Mouse (Mus musculus): ENCODE results near the gene Ccdc57. TPM values are rescaled to one million over a fixed set of nuclear protein-coding genes. Genes with fewer than 3 reads are reported as not detected.
"Not testable (repeated sequence)": the region's sequence is repeated elsewhere in the genome, so short reads cannot be mapped to it uniquely, and the experiment has no call there.

Gene Ccdc57
- polyA plus RNA-seq, 1 experiment from 2014 or later: 5.7 TPM

DNA sequence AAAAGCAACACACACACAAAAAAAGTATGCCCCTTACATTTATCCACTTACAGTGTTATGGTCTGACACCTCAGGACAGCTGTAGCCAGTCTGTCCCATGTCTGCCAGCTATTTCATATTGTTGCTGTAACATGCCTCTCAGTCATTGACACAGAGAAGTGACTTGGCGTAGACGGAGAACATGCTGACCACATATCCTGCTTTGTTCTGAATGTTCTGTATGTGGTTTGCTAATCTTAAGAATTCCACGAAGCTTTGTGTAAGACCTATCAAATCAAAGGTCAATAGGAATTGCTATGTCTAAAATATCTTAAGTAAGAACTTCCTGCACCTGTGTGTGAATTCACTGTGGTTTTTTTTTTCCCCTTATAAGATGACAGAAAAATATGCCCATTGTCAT lies 134.4 kb downstream of the Ccdc57 start:
- H3K27me3 ChIP-seq (ENCODE audit: insufficient read depth, low read length): no peaks in the 10 kb centered on the region
- H3K36me3 ChIP-seq (ENCODE audit: insufficient read depth, low read length): 0 out of 2 replicates have a peak, but pooled peaks cover 2% of the 10 kb centered on the region
- no peak overlapping the region for H3K4me2 ChIP-seq (ENCODE audit: low read length)
- TF ChIP-seq CTCF (IDR thresholded peaks at IDR 0.05; ENCODE audit: low read depth): no peak
- 86% methylated on average over 3 of the region's 3 CpGs for WGBS
- no peaks in the 10 kb centered on the region; the same call in 1 of the 2 replicates for H3K4me1 ChIP-seq (replicated peaks; ENCODE audit: insufficient read depth, low read length)
- H3K9ac ChIP-seq (ENCODE audit: low read depth, low read length): no peak overlapping the region
- ATAC-seq (replicated peaks; ENCODE audit: low FRiP score, low read depth): no peak
- H3K9me3 ChIP-seq (replicated peaks; ENCODE audit: low read length): no peaks in the 10 kb centered on the region
- DNase-seq (ENCODE audit: low spot score): no peak
- H3K27ac ChIP-seq: no peak overlapping the region
- H3K4me3 ChIP-seq (replicated peaks; ENCODE audit: low read depth, low read length): no peak overlapping the region

GRCm38 (mm10) chr11:120796614-120796946 lies 136.1 kb downstream of the Ccdc57 start:
- DNase-seq (ENCODE audit: low spot score) (no peak), ATAC-seq (replicated peaks; ENCODE audit: low FRiP score, low read depth) (no peak)
- H3K9ac ChIP-seq (ENCODE audit: low read depth, low read length): peak overlapping the region; percentile 97
- peaks cover 18% of the 10 kb centered on the region; the same call in 1 of the 2 replicates for H3K36me3 ChIP-seq (ENCODE audit: insufficient read depth, low read length)
- no peaks in the 10 kb centered on the region; the same call in 1 of the 2 replicates for H3K4me1 ChIP-seq (replicated peaks; ENCODE audit: insufficient read depth, low read length)
- H3K27ac ChIP-seq: peak overlapping the region; percentile 81
- no peak for TF ChIP-seq CTCF (IDR thresholded peaks at IDR 0.05; ENCODE audit: low read depth)
- H3K4me2 ChIP-seq (ENCODE audit: low read length): peak overlapping the region; percentile 26; the same call in 1 of the 2 replicates
- H3K27me3 ChIP-seq (ENCODE audit: insufficient read depth, low read length): no peaks in the 10 kb centered on the region
- no peak overlapping the region for H3K4me3 ChIP-seq (replicated peaks; ENCODE audit: low read depth, low read length)
- WGBS: 21% methylated on average over 8 of the region's 8 CpGs
- H3K9me3 ChIP-seq (replicated peaks; ENCODE audit: low read length): no peaks in the 10 kb centered on the region

- 2% methylated on average over 59 of the region's 59 CpGs for WGBS
- Histone ChIP-seq H3K27me3 (ENCODE audit: insufficient read depth, low read length) (no peaks in the 10 kb centered on the region), H3K4me1 (replicated peaks; ENCODE audit: insufficient read depth, low read length) (no peaks in the 10 kb centered on the region; the same call in 1 of the 2 replicates), H3K9ac (ENCODE audit: low read depth, low read length) (peak within 1 kb of the TSS; percentile 97), H3K27ac (peak within 1 kb of the TSS; percentile 81), H3K9me3 (replicated peaks; ENCODE audit: low read length) (no peaks in the 10 kb centered on the region), H3K36me3 (ENCODE audit: insufficient read depth, low read length) (peaks cover 23% of the 10 kb centered on the region), H3K4me2 (ENCODE audit: low read length) (peak within 1 kb of the TSS; percentile 80), H3K4me3 (replicated peaks; ENCODE audit: low read depth, low read length) (peak within 1 kb of the TSS; percentile 96)
- ATAC-seq (replicated peaks; ENCODE audit: low FRiP score, low read depth): peak; percentile 83
- TF ChIP-seq CTCF (IDR thresholded peaks at IDR 0.05; ENCODE audit: low read depth): peak; percentile 5; the same call in 1 of the 2 replicates
- DNase-seq (ENCODE audit: low spot score): peak; percentile 97
Measured at GRCm38 (mm10) chr11:120795756-120796613, 136.7 kb downstream of the Ccdc57 start, which contains the start of gene Dus1l. TSS of gene Dus1l (minus strand) at chr11:120796403.

DNA sequence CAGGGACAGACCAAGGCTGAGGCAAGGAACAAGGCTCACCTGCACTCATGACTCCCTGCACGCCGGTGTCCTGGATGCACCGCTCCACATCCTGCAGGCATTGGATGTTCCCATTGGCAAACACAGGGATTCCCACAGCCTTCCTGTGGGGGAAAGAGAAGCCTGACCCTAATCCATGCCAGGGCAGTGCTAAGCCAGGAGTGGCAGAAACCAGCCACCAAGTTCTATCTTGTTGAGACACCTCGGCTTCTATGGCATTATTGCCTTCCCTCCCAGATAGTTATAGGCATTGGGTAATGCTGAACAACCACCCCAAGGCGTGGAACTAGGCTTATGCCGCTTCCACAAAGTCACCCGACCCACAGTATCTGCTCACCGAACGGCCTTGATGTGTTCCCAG lies 140.0 kb downstream of the Ccdc57 start:
- Histone ChIP-seq H3K4me1 (replicated peaks; ENCODE audit: insufficient read depth, low read length) (no peaks in the 10 kb centered on the region; the same call in 1 of the 2 replicates), H3K27me3 (ENCODE audit: insufficient read depth, low read length) (no peaks in the 10 kb centered on the region), H3K4me3 (replicated peaks; ENCODE audit: low read depth, low read length) (no peak overlapping the region), H3K9ac (ENCODE audit: low read depth, low read length) (no peak overlapping the region), H3K27ac (no peak overlapping the region), H3K9me3 (replicated peaks; ENCODE audit: low read length) (no peaks in the 10 kb centered on the region), H3K4me2 (ENCODE audit: low read length) (no peak overlapping the region), H3K36me3 (ENCODE audit: insufficient read depth, low read length) (peaks cover 47% of the 10 kb centered on the region)
- TF ChIP-seq CTCF (IDR thresholded peaks at IDR 0.05; ENCODE audit: low read depth): no peak
- 93% methylated on average over 9 of the region's 9 CpGs for WGBS
- ATAC-seq (replicated peaks; ENCODE audit: low FRiP score, low read depth) (no peak), DNase-seq (ENCODE audit: low spot score) (no peak)

GRCm38 (mm10) chr11:120789810-120790209 lies 142.9 kb downstream of the Ccdc57 start:
- no peak for ATAC-seq (replicated peaks; ENCODE audit: low FRiP score, low read depth)
- WGBS: 77% methylated on average over 3 of the region's 3 CpGs

DNA sequence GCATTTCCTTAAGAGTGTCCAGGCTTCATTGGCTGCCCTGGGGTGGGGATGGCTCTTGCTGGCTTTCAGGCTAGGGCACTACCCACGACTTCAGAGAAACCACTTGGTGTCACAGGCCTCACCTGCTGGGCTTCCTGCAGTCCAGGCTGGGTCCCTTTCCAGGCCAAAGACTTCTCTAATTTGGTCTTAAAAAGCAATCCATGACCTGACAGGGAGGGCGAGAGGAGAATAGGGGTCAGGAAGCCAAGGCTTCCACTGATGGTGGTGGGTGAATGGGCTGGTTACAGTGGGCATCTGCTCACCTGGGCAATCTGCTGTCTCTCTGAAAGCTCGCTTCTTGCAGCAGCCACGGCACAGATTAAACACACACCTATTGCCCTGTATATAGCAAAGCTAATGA lies 143.3 kb downstream of the Ccdc57 start:
- no peak for ATAC-seq (replicated peaks; ENCODE audit: low FRiP score, low read depth)
- TF ChIP-seq CTCF (IDR thresholded peaks at IDR 0.05; ENCODE audit: low read depth): no peak
- WGBS: 84% methylated on average over 4 of the region's 4 CpGs

More at GRCm38 (mm10) chr11:120789810-120790209, 142.9 kb downstream of the Ccdc57 start:
- no peak overlapping the region for H3K4me3 ChIP-seq (replicated peaks; ENCODE audit: low read depth, low read length)
- H3K27ac ChIP-seq: no peak overlapping the region
- no peak overlapping the region for H3K9ac ChIP-seq (ENCODE audit: low read depth, low read length)
- H3K4me1 ChIP-seq (replicated peaks; ENCODE audit: insufficient read depth, low read length): peaks cover 6% of the 10 kb centered on the region; the same call in 1 of the 2 replicates
- DNase-seq (ENCODE audit: low spot score): no peak
- no peaks in the 10 kb centered on the region for H3K9me3 ChIP-seq (replicated peaks; ENCODE audit: low read length)
- H3K36me3 ChIP-seq (ENCODE audit: insufficient read depth, low read length): peaks cover 60% of the 10 kb centered on the region
- TF ChIP-seq CTCF (IDR thresholded peaks at IDR 0.05; ENCODE audit: low read depth): no peak; the same call in 1 of the 2 replicates
- no peaks in the 10 kb centered on the region for H3K27me3 ChIP-seq (ENCODE audit: insufficient read depth, low read length)
- H3K4me2 ChIP-seq (ENCODE audit: low read length): no peak overlapping the region

DNA sequence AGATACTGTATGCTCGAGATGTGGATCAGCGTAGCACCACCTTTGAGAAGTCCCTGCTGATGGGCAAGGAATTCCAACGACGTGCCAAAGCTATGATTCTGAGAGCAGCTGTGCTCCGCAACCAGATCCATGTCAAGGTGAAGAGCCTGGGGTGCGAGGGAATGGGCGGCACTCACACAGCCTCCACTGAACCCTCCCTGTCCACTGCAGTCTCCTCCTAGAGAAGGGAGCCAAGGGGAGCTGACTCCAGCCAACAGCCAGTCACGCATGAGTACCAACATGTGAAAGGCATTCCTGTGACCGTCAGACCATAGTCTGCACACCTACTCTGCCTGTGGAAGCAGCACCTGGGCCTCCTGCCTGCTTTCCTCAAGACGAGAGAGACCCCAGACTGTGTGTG lies 144.2 kb downstream of the Ccdc57 start:
- H3K4me3 ChIP-seq (replicated peaks; ENCODE audit: low read depth, low read length); H3K4me1 ChIP-seq (replicated peaks; ENCODE audit: insufficient read depth, low read length); H3K9ac ChIP-seq (ENCODE audit: low read depth, low read length); DNase-seq (ENCODE audit: low spot score); H3K27ac ChIP-seq; H3K4me2 ChIP-seq (ENCODE audit: low read length); H3K9me3 ChIP-seq (replicated peaks; ENCODE audit: low read length); H3K27me3 ChIP-seq (ENCODE audit: insufficient read depth, low read length): not testable (repeated sequence)
- 61% methylated on average over 9 of the region's 10 CpGs for WGBS
- ATAC-seq (replicated peaks; ENCODE audit: low FRiP score, low read depth): peak; percentile 50
- peaks cover 60% of the 10 kb centered on the region for H3K36me3 ChIP-seq (ENCODE audit: insufficient read depth, low read length)

More for the DNA sequence above, 143.3 kb downstream of the Ccdc57 start:
- Histone ChIP-seq H3K4me3 (replicated peaks; ENCODE audit: low read depth, low read length) (no peak overlapping the region), H3K27me3 (ENCODE audit: insufficient read depth, low read length) (no peaks in the 10 kb centered on the region), H3K4me2 (ENCODE audit: low read length) (no peak overlapping the region), H3K36me3 (ENCODE audit: insufficient read depth, low read length) (peaks cover 60% of the 10 kb centered on the region), H3K4me1 (replicated peaks; ENCODE audit: insufficient read depth, low read length) (peaks cover 7% of the 10 kb centered on the region; the same call in 1 of the 2 replicates), H3K27ac (no peak overlapping the region), H3K9ac (ENCODE audit: low read depth, low read length) (no peak overlapping the region), H3K9me3 (replicated peaks; ENCODE audit: low read length) (no peaks in the 10 kb centered on the region)
- no peak for DNase-seq (ENCODE audit: low spot score)

Measured in kidney, postnatal 0 days (tissue).